Mouse (Mus musculus) small intestine, adult 2 months (tissue): ENCODE data around the gene Cluh. TPM values are rescaled to one million over a fixed set of nuclear protein-coding genes. Genes with fewer than 3 reads are reported as not detected.
A peak's percentile ranks its signal among the peaks of the same experiment; 100 is the strongest.

Experiments
- H3K27ac ChIP-seq: fragments of 200-500 bp; 2 replicates; pipeline ENCODE4 v1.5.1; 2012; ENCODE audit warnings: low read depth, low read length, control low read depth, inconsistent platforms; ENCODE audit not compliant: insufficient read depth
- H3K27me3 ChIP-seq: fragments of 200-500 bp; 2 replicates; pipeline ENCODE4 v1.6.1; 2012; ENCODE audit warnings: mild to moderate bottlenecking, moderate library complexity, low read length, inconsistent platforms; ENCODE audit not compliant: control insufficient read depth, insufficient read depth
- H3K36me3 ChIP-seq: fragments of 200-500 bp; 2 replicates; pipeline ENCODE4 v1.6.1; 2012; ENCODE audit warnings: mild to moderate bottlenecking, low read length, control low read depth, inconsistent platforms; ENCODE audit not compliant: control insufficient read depth, insufficient read depth
- H3K4me1 ChIP-seq: fragments of 200-500 bp; 2 replicates; pipeline ENCODE4 v1.6.1; 2012; ENCODE audit warnings: low read length, inconsistent platforms, mixed read lengths; ENCODE audit not compliant: control insufficient read depth, insufficient read depth, insufficient read length
- H3K4me3 ChIP-seq: fragments of 200-500 bp; 2 replicates; pipeline ENCODE4 v1.5.1; 2012; ENCODE audit warnings: low read depth, mild to moderate bottlenecking, control low read depth, inconsistent platforms, low read length, moderate library complexity
- CTCF ChIP-seq: fragments of 200-500 bp; IDR thresholded peaks from 2 replicates; pipeline ENCODE4 v1.5.1; 2012; ENCODE audit warnings: low read depth, mild to moderate bottlenecking, control low read depth, inconsistent platforms, low read length, moderate library complexity, mixed read lengths; ENCODE audit not compliant: insufficient replicate concordance, insufficient read length; ENCODE audit errors: extremely low read depth
- POLR2A ChIP-seq: fragments of 200-500 bp; IDR thresholded peaks from 2 replicates; pipeline ENCODE4 v1.6.1; 2012; ENCODE audit warnings: low read depth, mild to moderate bottlenecking, control low read depth, inconsistent platforms, low read length, moderate library complexity
- whole genome bisulfite sequencing: fragments of 180-500 bp; shearing (Covaris S2); methylation state at CpG from one replicate; pipeline ENCODE4 v1.1.7; 2018; 5-methylcytosine and 5-hydroxymethylcytosine counted together
- polyA plus RNA-seq: library from polyadenylated mRNA; depleted of rRNA; stranded (reverse); fragments of >200 nt; gene quantifications from 2 replicates; pipeline ENCODE4 v1.2.3, GENCODE M21; 2012

Cluh gene
- polyA plus RNA-seq, 1 experiment, result 49.0 TPM

- Histone ChIP-seq H3K27ac (no peak overlapping the region), H3K36me3 (no peaks in the 10 kb centered on the region), H3K4me3 (no peak overlapping the region), H3K27me3 (no peaks in the 10 kb centered on the region), H3K4me1 (no peaks in the 10 kb centered on the region; the same call in 1 of the 2 replicates)
- 79% methylated on average over 7 of the region's 7 CpGs for WGBS
- TF ChIP-seq POLR2A (no peak), CTCF (no peak)
Observed at GRCm38 (mm10) chr11:74631880-74632789, 17.2 kb upstream of the Cluh start.

- peak; percentile 81; the same call in 1 of the 2 replicates for TF ChIP-seq CTCF
- TF ChIP-seq POLR2A, result no peak
- peaks cover 9% of the 10 kb centered on the region for H3K4me1 ChIP-seq
- H3K27me3 ChIP-seq, result no peaks in the 10 kb centered on the region
- H3K36me3 ChIP-seq, result no peaks in the 10 kb centered on the region
- H3K27ac ChIP-seq, result no peak overlapping the region
- 69% methylated on average over 5 of the region's 5 CpGs for WGBS
- no peak overlapping the region for H3K4me3 ChIP-seq
Observed at GRCm38 (mm10) chr11:74634490-74635275, 14.6 kb upstream of the Cluh start.

GRCm38 (mm10) chr11:74637486-74637885 is 11.8 kb upstream of the Cluh start:
- H3K36me3 ChIP-seq, result no peaks in the 10 kb centered on the region
- 0 out of 2 replicates have a peak overlapping the region, but pooled peaks have one; percentile 72 for H3K27ac ChIP-seq
- WGBS, result 25% methylated on average over 8 of the region's 8 CpGs
- H3K27me3 ChIP-seq, result no peaks in the 10 kb centered on the region
- TF ChIP-seq CTCF (no peak), POLR2A (no peak)
- H3K4me1 ChIP-seq, result peaks cover 14% of the 10 kb centered on the region
- H3K4me3 ChIP-seq, result peak overlapping the region; percentile 79

GRCm38 (mm10) chr11:74637971-74638790 is 11.1 kb upstream of the Cluh start:
- H3K27me3 ChIP-seq, result no peaks in the 10 kb centered on the region
- H3K4me3 ChIP-seq, result peak overlapping the region; percentile 79
- under 1% methylated on average over 86 of the region's 86 CpGs for WGBS
- TF ChIP-seq CTCF (peak; percentile 51; the same call in 1 of the 2 replicates), POLR2A (peak; percentile 36; the same call in 1 of the 2 replicates)
- no peaks in the 10 kb centered on the region for H3K36me3 ChIP-seq
- H3K4me1 ChIP-seq, result peaks cover 14% of the 10 kb centered on the region
- H3K27ac ChIP-seq, result peak overlapping the region; percentile 92

DNA sequence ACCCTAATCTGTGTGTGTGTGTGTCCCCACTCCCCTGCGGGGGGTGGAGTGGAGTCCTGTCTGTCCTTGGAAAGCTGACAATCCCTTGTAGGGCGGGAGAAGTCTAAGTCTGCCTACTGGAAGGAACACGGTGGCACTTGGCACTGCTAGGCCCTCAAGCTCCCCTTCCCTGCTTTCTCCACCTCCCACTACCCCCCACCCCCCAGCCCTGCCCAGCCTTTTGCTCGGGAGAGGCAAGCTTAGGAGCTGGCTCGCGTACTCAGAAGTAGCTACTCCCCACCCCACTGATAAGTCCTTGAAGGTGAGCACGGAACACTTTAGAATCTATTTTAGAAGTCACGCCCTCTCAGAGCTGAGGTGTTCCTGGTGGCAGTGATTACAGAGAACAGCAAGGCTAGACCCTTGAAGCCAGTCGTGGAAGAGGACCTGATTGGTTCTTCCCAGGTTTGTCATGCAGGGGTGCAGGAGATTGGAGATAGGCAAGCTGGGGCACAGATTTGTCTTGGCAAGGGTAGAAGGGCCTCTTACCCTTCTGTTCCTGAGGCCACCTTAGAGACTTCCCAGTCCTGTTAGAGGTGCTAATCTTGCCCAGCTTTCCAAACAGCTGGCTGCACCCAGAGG is 10.4 kb upstream of the Cluh start:
- peaks cover 15% of the 10 kb centered on the region for H3K4me1 ChIP-seq
- no peaks in the 10 kb centered on the region for H3K27me3 ChIP-seq
- peak overlapping the region; percentile 79 for H3K4me3 ChIP-seq
- TF ChIP-seq POLR2A (no peak), CTCF (no peak)
- H3K36me3 ChIP-seq, result no peaks in the 10 kb centered on the region
- H3K27ac ChIP-seq, result peak overlapping the region; percentile 92
- WGBS, result 11% methylated on average over 9 of the region's 9 CpGs

- TF ChIP-seq POLR2A (no peak), CTCF (no peak)
- H3K27ac ChIP-seq, result peak overlapping the region; percentile 92
- H3K4me3 ChIP-seq, result no peak overlapping the region
- H3K27me3 ChIP-seq, result no peaks in the 10 kb centered on the region
- H3K36me3 ChIP-seq, result no peaks in the 10 kb centered on the region
- 12% methylated on average over 1 of the region's 1 CpGs for WGBS
- H3K4me1 ChIP-seq, result peaks cover 19% of the 10 kb centered on the region
Observed at GRCm38 (mm10) chr11:74639628-74640027, 9.7 kb upstream of the Cluh start.
